Mouse (Mus musculus) heart, adult 18-20 months (tissue): ENCODE results near the gene Zfp612. TPM values are rescaled to one million over a fixed set of nuclear protein-coding genes. Genes with fewer than 3 reads are reported as not detected.

Experiments used
- DNase-seq, 2 experiments: peaks; one replicate each; pipeline ENCODE4 v3.0.0; 2021 to 2022; ENCODE audit warnings: mixed read lengths in 1 of 2
- long read RNA-seq, 2 experiments: library from polyadenylated mRNA; stranded (forward); transcript quantifications; one replicate each; pipeline ENCODE4 v2.0.0; 2021
- total RNA-seq, 2 experiments: library from RNA; stranded (reverse); gene quantifications; 2 replicates each; pipeline ENCODE4 v1.2.3; 2021

Zfp612 gene
- total RNA-seq, result 1 to 10 TPM; 4.7 to 6.3 TPM
- long read RNA-seq, experiment 1, partial matches to known transcripts, result 0 of 2 reads
- long read RNA-seq, experiment 1, other reads (novel, unspliced or antisense), result 2 of 2 reads
- long read RNA-seq, experiment 2, full-length matches to known transcripts, result 1 of 2 reads
- long read RNA-seq, experiment 2, partial matches to known transcripts, result 0 of 2 reads
- long read RNA-seq, experiment 2, other reads (novel, unspliced or antisense), result 1 of 2 reads

DNA sequence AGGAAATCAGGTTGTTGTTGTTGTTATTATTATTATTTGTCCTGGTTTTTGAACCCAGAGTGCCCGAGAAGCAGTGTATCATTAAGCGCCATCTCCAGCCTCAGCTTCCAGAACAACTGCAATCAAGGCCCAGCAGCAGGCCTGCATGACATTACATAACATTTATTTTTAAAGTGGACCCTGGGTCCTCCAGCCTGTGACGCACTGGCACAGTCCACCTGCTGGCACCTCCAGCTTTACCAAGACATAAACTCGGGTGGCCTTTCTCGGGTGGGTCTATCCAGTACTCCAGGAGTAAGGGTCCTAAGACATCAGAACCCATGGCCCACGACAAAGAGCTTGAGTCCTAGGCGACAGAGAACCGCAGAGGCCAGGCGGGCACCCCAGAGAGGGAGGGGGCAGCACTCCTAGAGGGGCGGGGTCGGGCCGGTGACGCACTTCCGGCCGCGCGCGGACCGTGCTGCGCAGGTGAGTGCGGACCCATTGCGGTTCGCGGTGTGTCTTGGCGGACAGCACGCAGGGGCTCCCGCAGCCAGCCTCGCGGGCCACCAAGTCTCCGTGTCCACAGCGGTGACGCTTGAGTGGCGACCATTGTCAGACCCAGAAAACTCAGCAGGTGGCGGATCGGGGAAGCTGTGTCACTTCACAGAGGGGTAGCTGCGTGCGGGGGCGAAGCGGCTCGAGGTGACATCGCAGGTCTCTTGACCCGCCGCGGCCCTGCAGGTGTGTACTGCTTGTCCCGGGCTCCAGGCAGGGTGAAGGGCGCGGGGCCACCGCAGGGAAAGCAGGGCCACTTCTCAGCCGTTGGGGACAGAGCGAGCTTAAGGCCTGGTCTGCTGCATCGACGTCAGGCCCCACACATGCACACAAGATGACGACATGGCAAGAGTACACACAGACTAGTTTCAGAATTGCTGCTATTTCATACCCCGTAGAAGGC, at the start of gene Zfp612:
TSS of gene Zfp612 (plus strand) at position 465 of the 940 bp plus-strand sequence.
- peak; percentile 48 to 57 for DNase-seq

DNA sequence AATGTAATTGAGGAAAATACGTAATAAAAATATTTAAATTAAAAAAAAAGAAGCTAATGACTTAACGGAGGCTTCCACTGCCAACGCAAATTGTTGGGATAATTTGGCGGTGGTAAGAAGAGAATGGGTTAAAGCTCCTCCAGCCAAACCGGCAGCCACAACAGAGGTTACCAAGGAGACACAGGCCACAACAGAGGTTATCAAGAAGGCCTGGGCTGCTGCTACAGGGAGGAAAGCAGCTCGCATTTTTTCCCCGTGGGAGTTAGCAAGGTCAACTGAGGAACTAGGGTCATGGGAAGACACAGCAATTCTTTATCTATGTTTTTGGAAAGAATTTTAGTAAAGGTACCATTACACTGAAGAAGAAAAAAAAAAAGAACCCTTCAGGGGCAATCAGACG, 45.8 kb upstream of the Zfp612 start:
- DNase-seq, result peak in 1 of 2 experiments; percentile 18

DNA sequence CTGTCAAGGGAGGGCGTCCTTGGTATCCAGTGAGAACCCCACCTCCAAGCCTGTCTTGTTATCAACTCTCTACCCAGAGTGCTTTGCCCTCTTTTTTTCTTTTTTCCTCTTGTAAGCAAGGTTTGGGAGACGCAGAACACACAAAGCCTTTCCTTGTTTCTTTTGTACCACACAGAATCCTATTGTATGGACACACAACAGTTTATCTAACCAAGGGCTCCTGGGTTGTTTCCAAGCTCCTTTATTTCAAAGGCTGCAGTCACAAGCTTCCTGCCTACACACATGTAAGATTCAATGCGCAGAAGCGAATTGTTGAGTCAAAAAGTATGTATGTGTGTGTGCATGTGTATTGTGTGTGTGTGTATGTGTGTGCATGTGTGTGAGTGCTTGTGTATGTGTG, 45.2 kb upstream of the Zfp612 start:
- DNase-seq, result no peak

DNA sequence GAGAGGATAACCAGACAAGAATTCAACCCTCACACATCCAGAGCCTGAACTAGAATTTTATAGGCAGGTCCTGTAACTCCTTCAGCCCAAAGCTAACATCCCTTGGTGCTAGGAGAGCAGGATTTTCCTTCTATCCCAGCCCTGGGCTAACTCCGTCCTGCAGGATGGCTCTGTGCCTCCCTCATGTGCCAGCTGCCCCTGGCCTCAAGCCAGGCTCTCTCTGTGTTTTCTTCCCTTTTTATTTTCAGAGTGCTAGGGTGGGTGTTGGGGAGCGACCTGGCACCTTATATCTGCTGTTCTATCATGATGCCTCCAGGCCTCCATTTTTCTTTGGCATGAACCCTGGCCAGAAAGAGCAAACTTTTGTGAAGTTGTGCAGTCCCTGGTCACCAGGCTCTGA, 43.4 kb upstream of the Zfp612 start:
- DNase-seq, result no peak

DNA sequence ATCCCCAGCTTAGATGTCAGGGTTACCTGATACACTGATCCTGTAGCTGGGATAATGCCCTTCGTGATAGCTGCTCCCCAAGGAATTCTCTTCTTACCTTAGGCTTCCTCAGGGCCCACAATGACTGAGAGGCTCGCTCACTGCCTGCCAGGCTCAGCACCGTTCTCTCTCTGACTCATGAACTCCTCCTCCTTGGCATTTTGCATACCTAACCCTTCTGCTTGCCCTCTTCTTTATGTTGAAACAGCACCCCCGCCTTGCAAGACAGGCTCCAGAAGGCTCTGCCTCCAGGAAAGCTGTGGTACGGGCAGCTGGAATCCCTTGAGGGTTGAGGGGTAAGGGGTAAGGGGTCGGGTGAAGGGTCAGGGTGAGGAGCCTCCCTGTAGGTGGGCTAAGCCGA, 40.3 kb upstream of the Zfp612 start:
- no peak for DNase-seq

DNA sequence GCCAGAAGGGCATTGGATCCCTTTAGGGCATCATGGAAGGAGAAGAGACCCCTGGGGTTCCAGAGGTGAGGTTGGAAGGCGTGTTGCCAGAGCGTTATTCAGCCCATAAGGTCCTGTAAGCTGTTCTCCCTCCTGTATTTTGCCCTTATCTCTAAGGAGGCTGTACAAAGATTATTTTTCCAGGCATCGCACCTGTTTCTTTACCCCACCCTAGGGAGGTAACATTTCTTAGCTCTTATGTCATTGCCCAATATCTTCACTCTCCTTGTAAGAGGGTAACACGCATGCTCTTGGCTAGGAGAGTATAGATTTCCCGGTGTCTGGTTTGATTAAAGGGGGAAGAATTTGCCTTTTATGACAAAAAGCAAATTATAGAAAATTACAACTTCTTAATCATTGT, 39.9 kb upstream of the Zfp612 start, which contains the start of gene Chst4:
TSS of gene Chst4 (minus strand) at position 82 of the 400 bp plus-strand sequence.
- DNase-seq, result no peak

DNA sequence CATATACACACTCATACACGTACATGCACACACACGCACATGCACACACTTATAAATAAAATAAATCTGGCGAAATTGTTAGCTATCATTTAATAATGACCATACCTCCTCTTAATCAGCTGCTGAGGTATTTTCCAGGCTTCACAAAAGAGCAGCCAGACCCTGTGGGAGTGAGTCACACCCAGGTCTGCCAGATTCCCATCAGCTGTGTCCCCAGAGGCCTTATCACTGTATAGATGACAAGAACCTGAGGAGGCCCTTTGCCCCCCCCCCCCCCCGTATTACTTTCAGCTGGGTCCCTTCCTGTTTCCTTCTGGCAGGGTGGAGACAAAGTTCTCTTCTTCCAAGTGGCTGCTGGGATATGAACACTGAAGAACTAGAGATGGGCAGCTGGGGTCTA, 39.0 kb upstream of the Zfp612 start:
- no peak for DNase-seq

DNA sequence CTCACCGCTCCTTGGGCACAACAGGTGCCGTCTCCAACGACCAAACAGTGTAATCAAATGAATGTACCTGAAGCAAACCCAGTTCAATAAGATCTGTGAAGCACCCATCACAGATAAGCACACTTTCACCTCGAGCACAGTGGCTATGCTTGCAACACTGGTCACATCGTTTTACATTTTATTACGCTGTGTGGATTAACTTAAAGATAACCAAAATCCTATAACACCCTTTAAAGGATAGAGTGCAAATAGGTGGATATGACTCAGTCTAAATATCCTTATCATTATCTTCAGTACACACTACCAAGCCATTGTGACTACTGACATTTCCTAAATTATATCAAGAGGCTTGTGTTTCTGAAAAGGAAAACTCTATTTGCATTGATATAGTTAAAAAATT, 28.3 kb upstream of the Zfp612 start:
- no peak for DNase-seq

DNA sequence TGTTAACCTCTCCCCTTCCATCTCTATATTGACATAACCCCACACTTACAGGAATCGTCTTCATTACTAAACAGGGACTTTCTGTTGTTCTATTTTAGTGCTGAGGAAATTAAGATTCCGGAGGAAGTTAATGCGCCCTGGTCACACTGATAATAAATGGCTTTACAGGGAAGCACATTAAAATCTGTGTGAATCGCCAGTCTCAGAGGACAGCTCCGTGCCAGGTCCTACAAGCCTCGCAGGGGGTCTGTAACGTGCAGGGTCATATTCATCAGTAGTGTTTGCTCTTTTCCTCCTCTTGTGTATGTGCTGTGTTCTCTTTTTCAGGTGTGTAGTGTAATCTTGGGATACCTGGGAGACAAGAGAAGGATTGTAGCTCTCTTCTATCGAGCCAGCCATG, 21.3 kb upstream of the Zfp612 start:
- DNase-seq, result no peak

DNA sequence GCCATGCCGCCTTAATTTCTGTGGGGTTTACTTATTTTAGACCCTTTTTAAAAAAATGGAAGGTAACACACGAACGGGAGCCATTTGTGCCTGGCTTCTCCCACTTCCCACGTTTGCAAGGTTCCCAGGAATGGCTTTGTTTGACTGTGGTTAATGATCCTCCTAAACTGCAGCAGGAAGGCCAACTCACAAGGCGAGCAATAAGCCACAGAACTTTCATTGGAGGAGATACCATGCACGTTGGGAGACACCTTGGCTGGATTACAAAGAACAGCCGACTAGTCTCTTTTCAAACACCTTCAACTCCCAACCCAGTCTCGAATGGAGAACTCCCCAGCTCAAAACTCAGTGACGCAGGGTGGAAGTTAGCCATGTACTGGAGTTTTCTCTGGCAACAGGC, 15.4 kb upstream of the Zfp612 start:
- DNase-seq, result no peak

DNA sequence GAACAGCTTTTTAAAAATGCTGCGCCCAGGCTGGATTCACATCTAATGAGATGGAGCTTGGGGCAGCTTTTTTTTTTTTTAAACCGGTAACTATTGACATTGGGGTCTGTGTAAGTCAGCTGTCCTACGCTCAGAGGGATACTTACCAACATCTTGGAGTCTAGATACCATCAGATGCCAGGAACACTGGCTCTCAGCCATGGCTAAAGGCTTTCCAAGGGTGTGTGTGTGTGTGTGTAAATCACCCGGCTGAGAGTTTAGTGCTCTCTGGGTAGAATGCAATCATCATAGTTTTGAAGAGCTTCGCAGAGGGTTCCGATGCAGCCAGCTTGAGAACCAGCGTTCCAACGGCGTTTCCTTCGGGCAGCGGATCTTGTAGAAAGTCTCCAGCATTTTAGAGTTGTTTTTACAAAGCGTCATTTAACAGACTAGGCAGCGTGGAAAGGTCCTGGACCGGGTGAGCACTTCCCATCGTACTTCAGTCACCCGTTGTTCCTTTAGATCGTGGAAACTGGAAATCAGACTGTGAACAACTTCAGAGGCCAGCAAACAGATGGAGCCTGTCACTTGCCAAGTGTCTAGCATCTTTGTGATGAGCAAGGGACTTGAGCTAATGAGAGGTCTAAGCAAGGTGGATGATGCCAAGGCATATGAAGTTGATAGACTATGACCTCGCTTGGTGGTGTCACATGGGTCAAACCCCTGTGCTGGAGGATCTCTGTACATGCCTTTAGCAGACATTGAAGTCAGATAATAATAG, 14.8 kb upstream of the Zfp612 start:
- no peak for DNase-seq

DNA sequence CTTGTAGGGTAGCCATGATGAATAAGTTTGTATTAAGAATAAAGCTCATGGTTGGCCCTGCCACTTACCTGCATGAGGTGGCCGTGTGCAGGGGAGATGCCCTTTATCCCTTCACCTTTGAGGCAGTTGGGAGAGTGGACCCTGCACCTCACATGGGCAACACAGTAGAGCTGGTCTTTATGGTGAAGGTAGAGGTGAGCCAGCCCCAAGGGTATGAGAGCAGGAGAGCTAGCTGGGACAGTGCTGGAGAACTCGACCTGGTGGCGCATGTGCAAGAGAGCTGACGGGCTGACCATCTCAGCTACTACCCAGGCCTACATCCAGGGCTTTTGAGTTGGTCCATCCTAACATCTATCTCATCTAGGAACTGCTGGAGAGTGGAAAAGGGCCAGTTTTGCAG, 13.9 kb upstream of the Zfp612 start:
- DNase-seq, result no peak

DNA sequence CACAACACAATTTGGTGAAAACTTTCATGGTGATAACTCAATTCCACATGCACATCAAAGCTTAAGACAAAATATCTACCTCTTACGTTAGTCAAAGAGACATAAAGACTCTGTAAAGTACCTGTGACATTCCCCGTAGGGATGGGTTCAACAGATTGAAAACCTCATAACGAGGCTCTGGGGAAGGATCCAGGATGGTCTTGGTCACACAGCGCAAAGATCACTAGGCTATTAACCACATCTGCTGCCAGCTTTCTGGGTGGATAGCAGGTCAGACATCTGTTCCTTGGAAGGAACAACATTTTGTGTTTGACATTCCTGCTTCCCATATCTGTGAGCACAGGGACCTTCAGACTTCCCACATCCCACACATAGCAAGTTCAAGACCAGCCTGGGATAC, 9.8 kb upstream of the Zfp612 start:
- DNase-seq, result no peak

DNA sequence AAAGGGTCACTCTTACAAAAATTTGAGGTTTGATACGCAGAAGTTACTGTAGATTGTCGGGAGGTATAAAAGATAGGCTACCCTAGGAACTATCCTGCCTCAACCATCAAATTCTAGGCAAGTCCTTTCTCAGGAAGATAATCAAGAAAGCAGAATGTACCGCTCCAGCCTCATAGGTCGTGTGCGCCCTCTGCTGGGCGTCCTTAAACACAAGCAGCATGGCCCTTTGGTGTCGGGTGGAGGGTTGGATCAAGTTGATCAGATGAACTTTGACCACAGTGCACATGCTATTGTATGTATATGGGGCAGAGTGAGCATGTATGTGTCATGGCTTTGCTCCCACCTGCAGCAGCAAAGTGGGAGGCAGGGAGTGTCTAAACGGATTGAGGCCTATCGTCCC, 7.9 kb upstream of the Zfp612 start:
- DNase-seq, result peak; percentile 24 to 72

DNA sequence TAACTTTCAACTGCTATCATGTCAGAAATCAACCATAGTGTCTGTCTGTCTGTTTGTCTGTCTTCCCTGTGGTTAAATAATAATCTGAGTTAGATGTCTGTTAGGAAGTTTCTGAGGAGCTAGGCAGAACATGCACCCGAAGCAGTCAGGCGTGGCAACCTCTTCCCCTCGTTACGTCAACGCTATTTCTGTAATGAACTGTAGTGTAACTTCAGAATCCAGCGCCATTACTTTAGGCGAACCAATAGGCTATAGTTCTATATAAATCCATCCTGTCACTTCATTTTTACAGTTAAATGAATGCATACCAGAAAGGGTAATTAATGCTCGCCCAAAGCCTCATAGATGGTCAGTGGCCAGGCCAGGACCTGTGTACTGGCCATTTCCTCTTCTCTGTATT, 5.0 kb upstream of the Zfp612 start:
- no peak for DNase-seq

DNA sequence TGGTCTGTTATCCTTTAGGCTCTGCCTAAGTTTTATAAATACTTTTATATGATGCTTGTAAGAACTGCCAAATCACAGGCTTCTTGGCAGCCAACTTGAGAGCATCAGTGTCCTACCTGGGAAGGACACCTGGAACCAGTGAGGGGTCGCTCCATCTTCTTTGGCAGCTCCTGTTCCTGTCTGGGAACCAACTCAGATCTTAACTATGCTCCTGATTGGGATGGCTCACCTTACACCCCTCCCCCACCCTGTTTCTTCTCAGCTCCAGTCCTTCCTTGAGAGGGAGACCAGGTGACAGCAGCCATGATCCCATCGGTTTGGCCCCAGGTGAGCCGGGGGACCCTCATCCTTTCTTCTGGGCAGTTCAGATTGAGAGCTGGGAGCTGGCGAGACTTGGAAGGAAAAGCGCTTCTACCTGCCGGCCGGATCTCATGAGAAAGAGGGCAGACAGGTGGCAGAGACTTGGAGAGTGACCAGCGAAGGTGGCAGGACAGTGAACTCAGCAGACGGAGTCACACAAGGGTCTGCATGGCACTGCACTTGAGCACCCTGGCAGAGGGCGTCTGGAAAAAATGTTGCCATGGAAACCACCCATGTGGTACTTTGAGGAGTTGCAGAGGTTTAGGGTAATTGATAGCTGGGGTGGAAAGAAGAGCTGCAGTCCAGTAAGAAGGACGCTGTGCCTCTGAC, 3.0 kb downstream of the Zfp612 start:
- DNase-seq, result no peak

DNA sequence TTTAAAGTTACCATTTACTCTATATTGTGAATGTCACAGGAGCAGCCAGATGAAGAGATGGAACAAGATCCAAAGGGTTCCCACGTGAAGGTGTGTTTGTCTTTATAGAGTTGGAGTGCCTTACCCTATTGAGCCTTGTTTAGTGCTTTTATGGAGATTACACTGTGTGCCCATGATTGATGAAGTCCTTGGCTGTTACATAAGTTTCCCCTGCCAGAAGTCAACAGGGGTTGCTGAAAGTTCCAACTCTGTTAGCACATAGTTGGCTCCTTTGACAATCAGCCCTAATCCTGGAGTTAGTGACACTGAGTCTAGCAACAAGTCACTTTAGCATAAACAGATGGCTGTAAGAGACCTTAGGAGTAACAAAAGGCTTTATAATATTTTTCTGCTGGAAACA, 12.3 kb downstream of the Zfp612 start:
- DNase-seq, result peak; percentile 17 to 39

DNA sequence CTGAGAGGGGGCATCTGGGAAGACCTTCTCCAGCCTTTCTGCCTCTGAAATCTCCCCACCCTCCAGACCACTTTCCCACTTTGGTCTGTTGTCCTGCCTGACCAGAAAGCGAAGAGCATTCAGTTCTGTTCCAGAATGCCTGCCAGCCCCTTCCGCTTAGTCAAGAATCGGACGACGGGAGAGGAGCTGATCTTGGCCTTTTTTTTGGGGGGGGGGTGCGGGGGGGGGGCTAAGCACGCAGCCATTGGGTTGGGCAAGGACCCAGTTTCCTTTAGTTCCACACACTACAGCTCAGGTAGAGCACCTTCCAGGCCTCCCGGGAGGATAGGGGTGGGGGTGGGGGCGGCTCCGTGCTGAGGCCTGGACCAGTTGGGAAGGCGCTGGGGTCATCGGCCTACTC, 21.4 kb downstream of the Zfp612 start, which contains the start of gene Gm21964:
TSS of gene Gm21964 (plus strand) at position 301 of the 400 bp plus-strand sequence.
- DNase-seq, result no peak

DNA sequence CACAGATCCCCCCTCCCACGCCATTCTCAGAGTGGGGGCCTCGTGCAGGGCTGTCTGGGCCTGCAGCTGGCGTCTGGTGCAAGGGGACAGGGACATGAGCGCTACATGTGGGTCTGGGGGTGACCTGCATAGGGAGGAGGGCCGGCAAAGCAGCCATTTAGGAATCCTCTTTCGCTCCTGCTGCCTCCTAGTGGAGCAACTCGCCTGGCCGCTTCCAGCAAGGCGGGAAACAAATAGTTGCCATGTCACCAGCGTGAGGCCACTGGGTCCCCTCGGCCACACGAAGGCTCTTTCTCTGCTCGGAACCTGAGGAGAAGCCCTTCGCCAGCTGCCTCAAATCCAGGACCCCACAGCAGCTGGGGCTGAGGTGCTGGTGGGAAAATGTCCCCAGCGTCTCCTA, 22.1 kb downstream of the Zfp612 start:
- DNase-seq, result no peak

DNA sequence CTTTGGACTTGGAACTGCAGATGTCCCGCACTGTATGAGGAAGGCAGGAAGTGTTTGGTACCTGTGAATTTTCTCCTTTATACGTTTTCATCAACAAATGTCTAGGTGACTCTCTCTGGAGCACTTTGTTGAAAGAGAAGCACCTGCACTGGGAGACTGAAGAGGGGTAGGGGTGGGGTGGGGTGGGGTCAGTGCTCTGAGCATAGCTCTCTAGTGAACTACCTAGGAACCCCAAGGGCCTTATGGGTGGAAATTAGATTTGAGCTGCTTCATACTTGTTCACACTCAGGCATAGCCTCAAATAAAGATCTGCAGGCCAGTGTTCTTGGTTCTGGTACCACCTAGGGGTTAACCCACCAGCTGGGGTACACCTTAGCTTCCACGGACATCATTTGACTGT, 23.1 kb downstream of the Zfp612 start, which contains the start of gene Gm17720:
TSS of gene Gm17720 (minus strand) at position 101 of the 400 bp plus-strand sequence.
- DNase-seq, result no peak

DNA sequence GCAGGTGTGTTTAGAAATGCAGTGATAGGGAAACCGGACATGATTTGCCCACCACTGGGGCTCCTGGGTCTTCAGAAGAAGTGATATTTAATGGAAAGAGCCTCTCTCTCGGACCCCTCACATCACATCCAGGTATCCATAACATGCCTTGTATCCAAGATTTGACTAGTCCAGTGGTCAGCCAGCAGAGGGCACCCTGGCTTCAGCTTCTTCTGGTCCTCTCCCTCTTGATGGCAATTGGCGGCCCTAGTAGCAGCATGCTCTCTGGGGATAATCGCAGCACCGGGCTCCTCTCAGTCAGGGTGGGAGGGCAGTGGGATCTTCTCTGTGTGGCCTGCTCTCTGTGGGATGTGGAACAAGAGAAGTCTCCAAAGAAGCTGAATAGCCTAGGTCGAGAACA, 40.2 kb downstream of the Zfp612 start:
- peak in 1 of 2 experiments; percentile 8 for DNase-seq

DNA sequence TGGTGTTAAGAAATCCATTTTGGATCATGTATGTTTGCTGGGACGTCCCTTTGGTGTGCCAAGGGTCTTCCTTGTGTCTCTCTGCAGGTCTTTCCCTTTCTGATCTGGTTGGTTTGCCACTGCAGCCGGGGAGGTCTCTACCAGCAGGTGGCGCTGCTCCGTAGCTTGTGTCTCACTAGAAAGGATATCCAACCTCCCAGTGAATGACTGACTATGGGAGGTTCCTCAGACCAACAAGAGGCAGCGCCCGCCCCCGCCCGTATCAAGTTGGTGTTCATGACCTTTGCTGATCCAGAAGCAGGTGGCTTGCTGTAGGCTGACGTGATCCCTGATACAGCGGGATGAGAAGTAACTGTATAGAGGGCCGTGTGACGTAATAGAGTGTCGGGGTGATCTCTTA, 51.0 kb downstream of the Zfp612 start:
- peak; percentile 31 to 83 for DNase-seq
